Mouse (Mus musculus): Measurements from ENCODE around the gene Ptprz1.
"Not testable (repeated sequence)": the region's sequence is repeated elsewhere in the genome, so short reads cannot be mapped to it uniquely, and the experiment has no call there.

Ptprz1 gene

DNA sequence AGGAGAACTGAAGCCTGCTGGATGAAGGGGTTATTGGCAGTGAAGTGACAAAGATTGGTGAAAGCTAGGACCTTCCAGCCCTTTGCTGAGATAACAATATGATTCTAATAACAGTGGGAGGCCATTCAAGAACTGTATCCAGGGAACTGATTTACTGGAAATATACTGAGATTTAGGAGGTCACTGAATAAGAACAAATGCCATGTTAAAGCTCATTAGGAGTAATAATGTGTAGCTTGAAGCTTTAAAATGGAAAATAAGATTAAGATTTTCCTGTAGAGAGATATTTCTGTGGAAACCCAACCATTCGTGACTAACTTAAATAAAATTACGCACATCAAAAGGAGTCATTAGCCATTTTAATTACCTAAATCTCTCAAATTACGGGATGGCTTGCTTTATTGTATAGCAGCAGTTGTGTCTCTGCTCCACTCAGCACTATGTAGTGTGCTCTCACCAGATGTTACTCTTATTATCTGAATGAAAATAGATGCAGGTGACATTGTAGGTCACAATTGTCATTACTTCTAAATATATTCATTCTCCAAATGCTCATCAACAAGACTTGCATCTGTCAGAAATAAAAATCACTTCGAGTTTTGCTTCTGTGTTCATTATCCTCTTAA is 139.8 kb downstream of the Ptprz1 start:
- no peak for DNase-seq

DNA sequence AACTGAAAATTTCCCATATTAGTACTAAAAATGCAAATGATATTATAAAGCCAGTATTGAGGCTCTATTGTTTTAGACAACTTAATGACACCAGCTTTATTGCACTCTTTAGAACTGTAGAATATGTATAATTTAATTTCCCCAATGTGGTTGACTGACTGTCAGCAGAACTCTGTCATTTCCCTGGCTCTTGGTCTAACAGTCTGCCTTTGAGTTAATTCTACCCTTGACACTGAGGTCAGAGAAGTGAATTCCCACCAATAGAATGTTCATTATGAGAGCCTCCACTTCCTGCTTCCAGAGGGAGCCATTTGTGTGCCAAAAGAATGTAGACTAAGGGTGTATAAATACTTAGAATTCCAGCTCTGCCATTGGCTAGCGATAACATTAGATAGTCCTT is 152.9 kb downstream of the Ptprz1 start:
- DNase-seq, result no peak

GRCm38 (mm10) chr6:23048836-23049235 is 173.5 kb downstream of the Ptprz1 start:
- no peak for DNase-seq

GRCm38 (mm10) chr6:23055734-23056133 is 180.4 kb downstream of the Ptprz1 start:
- no peak for DNase-seq

GRCm38 (mm10) chr6:23076060-23076459 is 200.8 kb downstream of the Ptprz1 start:
- DNase-seq, result no peak

- no peak for DNase-seq
These were observed 203.0 kb downstream of the Ptprz1 start for GRCm38 (mm10) chr6:23078273-23078672.

DNA sequence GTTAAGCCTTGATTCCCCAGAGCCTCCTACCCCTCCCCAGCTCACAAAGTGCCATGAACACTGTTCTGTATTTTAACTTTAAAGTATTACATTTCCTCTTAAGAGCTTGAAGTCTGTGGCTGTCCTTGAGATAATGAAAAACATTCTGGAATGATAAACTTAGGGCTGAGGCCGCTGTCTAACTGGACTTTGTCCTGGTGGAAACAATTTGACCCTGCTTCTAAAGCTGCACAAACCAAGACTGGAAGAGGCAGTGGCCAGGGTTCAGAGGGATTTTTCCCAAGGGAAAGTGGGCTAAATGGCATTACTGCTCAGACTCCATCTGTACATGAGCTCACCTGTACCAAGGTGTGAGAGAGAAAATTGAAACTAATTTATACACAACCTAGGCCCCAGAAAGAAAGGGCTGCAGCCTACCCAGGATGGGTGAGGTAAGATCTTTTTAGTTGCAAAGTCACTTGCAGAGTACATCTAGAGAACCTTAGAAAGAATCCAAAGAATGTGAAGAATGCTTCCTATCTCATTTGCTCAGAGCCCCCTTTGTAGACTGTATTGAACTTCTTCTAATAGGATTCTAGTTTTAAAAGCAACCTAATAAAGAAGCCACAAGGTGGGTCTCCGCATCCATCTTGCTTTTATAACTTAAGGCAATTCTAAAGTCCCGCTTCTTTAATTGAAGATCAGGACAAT is 204.8 kb downstream of the Ptprz1 start:
- DNase-seq, result no peak

DNA sequence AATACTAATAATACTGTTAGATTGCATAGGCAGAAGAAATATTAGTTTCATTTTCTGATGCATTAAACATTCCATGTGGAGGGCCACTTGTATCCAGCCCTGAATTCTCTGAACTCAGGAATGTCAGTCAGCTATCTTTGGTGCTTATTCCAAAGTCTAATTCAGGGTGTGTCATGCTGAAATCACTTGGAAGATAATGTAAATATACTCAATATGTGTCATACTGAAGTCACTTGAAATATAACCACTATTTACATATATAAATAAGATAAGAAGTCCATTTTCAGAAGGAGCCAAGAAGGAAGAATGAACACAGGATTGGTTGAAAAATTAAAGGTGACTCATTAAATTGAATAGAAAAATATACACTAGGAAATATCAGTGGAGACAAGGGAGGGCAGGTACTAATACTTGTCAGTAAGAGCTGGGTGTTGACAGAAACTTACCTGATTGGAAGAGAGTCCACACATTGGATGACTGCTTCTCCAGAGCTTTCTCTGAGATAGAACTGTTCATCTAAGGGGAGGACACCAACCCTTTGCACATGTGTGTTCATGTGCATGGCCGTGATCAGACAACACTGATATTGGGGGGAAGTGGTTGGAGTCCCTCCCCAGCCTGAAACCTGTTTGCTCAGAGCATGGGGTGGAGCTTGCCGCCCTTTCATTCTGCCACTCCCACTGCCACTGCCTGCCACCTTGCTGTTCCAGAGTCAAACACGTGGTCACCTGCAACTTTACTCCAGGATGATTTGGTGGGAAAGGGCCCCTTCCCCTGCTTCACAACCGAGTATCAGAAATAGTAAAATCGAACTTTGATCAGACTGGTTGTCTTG is 209.5 kb downstream of the Ptprz1 start:
- DNase-seq, result no peak

DNA sequence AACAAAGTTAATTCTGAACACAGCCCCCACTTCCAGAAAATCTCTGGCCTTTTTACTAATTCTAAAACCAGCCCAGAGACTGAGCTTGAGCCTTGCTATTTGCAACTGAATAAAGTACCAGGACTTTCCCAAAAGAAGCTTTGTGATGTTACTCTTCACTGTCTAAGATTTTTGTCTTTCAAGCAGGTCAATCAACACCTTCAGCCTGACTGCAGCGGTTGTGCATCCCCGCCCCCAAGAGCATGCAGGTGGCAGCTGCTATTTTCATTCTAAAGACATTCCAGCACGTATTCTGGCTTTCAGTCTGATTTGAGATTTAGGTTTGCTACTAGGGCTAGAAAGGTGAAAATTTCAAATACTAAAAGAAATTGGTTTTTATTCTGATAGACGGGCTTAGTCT is 214.0 kb downstream of the Ptprz1 start:
- not testable (repeated sequence) for DNase-seq

- DNase-seq, result not testable (repeated sequence)
These were observed 215.2 kb downstream of the Ptprz1 start for GRCm38 (mm10) chr6:23090346-23091055.

Measured in spleen, adult 18-20 months (tissue).